Mouse (Mus musculus): ENCODE data around the gene Tmem104. TPM values are rescaled to one million over a fixed set of nuclear protein-coding genes. Genes with fewer than 3 reads are reported as not detected.

Tmem104 gene
- polyA plus RNA-seq, 1 experiment from 2014 or later = 15.3 TPM

Small RNA genes lying within 50 kb of the gene (microRNA-seq; reads per million reads assigned to microRNA genes)
- not detected for gene Gm25837

Other genes starting within 250 kb of the Tmem104 start
- not detected in 2 replicates for gene Cd300c, start 218.3 kb upstream of the Tmem104 start, polyA plus RNA-seq (2015; fragmentation: Nextera tagmentation; extraction: Ambion mirVana)
- gene Cd300ld, start 197.6 kb upstream of the Tmem104 start, polyA plus RNA-seq (2015; fragmentation: Nextera tagmentation; extraction: Ambion mirVana) = 0.06 and 0.15 TPM in 2 replicates
- 1.2 and 1.3 TPM in 2 replicates for gene Cd300c2, start 185.6 kb upstream of the Tmem104 start, polyA plus RNA-seq (2015; fragmentation: Nextera tagmentation; extraction: Ambion mirVana)
- gene Cd300ld2, start 171.3 kb upstream of the Tmem104 start, polyA plus RNA-seq (2015; fragmentation: Nextera tagmentation; extraction: Ambion mirVana) = 0.36 TPM in 1 of 2 replicates, not detected in the other
- gene Cd300ld4, start 160.5 kb upstream of the Tmem104 start, polyA plus RNA-seq (2015; fragmentation: Nextera tagmentation; extraction: Ambion mirVana) = not detected in 2 replicates
- not detected in 2 replicates for gene Cd300ld5, start 149.7 kb upstream of the Tmem104 start, polyA plus RNA-seq (2015; fragmentation: Nextera tagmentation; extraction: Ambion mirVana)
- gene Cd300ld3, start 139.1 kb upstream of the Tmem104 start, polyA plus RNA-seq (2015; fragmentation: Nextera tagmentation; extraction: Ambion mirVana) = not detected in 2 replicates
- not detected in 2 replicates for gene Cd300e, start 125.3 kb upstream of the Tmem104 start, polyA plus RNA-seq (2015; fragmentation: Nextera tagmentation; extraction: Ambion mirVana)
- 0.49 and 1.1 TPM in 2 replicates for gene Rab37, start 96.1 kb upstream of the Tmem104 start, polyA plus RNA-seq (2015; fragmentation: Nextera tagmentation; extraction: Ambion mirVana)
- 0.20 and 0.27 TPM in 2 replicates for gene Cd300lf, start 53.5 kb upstream of the Tmem104 start, polyA plus RNA-seq (2015; fragmentation: Nextera tagmentation; extraction: Ambion mirVana)
- 46.4 and 54.6 TPM in 2 replicates for gene Slc9a3r1, start 24.1 kb upstream of the Tmem104 start, polyA plus RNA-seq (2015; fragmentation: Nextera tagmentation; extraction: Ambion mirVana)
- gene Nat9, start 372 bp downstream of the Tmem104 start, polyA plus RNA-seq (2015; fragmentation: Nextera tagmentation; extraction: Ambion mirVana) = 22.5 and 25.5 TPM in 2 replicates
- 0.21 and 0.26 TPM in 2 replicates for gene Grin2c, start 79.8 kb downstream of the Tmem104 start, polyA plus RNA-seq (2015; fragmentation: Nextera tagmentation; extraction: Ambion mirVana)
- gene Fdxr, start 89.6 kb downstream of the Tmem104 start, polyA plus RNA-seq (2015; fragmentation: Nextera tagmentation; extraction: Ambion mirVana) = 21.5 and 22.1 TPM in 2 replicates
- gene Fads6, start 110.2 kb downstream of the Tmem104 start, polyA plus RNA-seq (2015; fragmentation: Nextera tagmentation; extraction: Ambion mirVana) = 0.96 and 1.0 TPM in 2 replicates
- gene Otop2, start 119.7 kb downstream of the Tmem104 start, polyA plus RNA-seq (2015; fragmentation: Nextera tagmentation; extraction: Ambion mirVana) = 0.17 TPM in 1 of 2 replicates, not detected in the other
- 0.09 and 0.18 TPM in 2 replicates for gene Ush1g, start 134.6 kb downstream of the Tmem104 start, polyA plus RNA-seq (2015; fragmentation: Nextera tagmentation; extraction: Ambion mirVana)
- gene Otop3, start 147.2 kb downstream of the Tmem104 start, polyA plus RNA-seq (2015; fragmentation: Nextera tagmentation; extraction: Ambion mirVana) = 0.75 and 0.90 TPM in 2 replicates
- 67.0 and 67.2 TPM in 2 replicates for gene Hid1, start 180.3 kb downstream of the Tmem104 start, polyA plus RNA-seq (2015; fragmentation: Nextera tagmentation; extraction: Ambion mirVana)
- 26.9 and 27.3 TPM in 2 replicates for gene Cdr2l, start 194.4 kb downstream of the Tmem104 start, polyA plus RNA-seq (2015; fragmentation: Nextera tagmentation; extraction: Ambion mirVana)
- gene Mrpl58, start 216.3 kb downstream of the Tmem104 start, polyA plus RNA-seq (2015; fragmentation: Nextera tagmentation; extraction: Ambion mirVana) = 182 and 191 TPM in 2 replicates
- 782 and 789 TPM in 2 replicates for gene Atp5h, start 232.5 kb downstream of the Tmem104 start, polyA plus RNA-seq (2015; fragmentation: Nextera tagmentation; extraction: Ambion mirVana)
- 32.3 and 34.8 TPM in 2 replicates for gene Kctd2, start 232.6 kb downstream of the Tmem104 start, polyA plus RNA-seq (2015; fragmentation: Nextera tagmentation; extraction: Ambion mirVana)